Mouse (Mus musculus): ENCODE results near the gene Mapk10. TPM values are rescaled to one million over a fixed set of nuclear protein-coding genes. Genes with fewer than 3 reads are reported as not detected.
"Not testable (repeated sequence)": the region's sequence is repeated elsewhere in the genome, so short reads cannot be mapped to it uniquely, and the experiment has no call there.

Mapk10 gene
- polyA plus RNA-seq, 1 experiment from 2014 or later = 0.31 TPM

DNA sequence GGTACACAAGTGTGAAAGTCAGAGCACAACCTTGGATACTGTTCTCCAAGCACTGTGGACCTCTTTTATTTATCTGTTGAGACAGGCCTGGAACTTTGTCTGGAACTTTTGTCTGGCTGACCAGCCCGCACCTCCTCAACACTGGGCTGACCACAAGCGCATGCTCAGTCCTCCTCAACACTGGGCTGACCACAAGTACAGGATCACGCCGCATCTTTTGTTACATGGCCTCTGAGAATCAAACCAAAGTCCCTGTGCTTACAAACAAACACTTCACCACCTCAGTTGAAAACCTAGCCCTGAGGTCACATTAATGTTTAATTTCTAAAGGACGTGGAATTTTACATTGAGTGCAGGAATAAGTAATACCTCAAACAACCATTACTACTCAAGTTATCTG, 246.7 kb downstream of the Mapk10 start:
- H3K9ac ChIP-seq = no peak overlapping the region
- H3K36me3 ChIP-seq = no peaks in the 10 kb centered on the region
- no peak overlapping the region for H3K27ac ChIP-seq (ENCODE audit: poor library complexity, severe bottlenecking)
- H3K27me3 ChIP-seq (replicated peaks) = no peaks in the 10 kb centered on the region
- ATAC-seq (ENCODE audit: insufficient number of reproducible peaks, low FRiP score) = no peak
- peaks cover 9% of the 10 kb centered on the region; the same call in 1 of the 2 replicates for H3K9me3 ChIP-seq (replicated peaks)
- no peaks in the 10 kb centered on the region for H3K4me1 ChIP-seq (replicated peaks)
- no peak overlapping the region for H3K4me2 ChIP-seq
- no peak overlapping the region for H3K4me3 ChIP-seq
- WGBS = 79% methylated on average over 5 of the region's 5 CpGs

DNA sequence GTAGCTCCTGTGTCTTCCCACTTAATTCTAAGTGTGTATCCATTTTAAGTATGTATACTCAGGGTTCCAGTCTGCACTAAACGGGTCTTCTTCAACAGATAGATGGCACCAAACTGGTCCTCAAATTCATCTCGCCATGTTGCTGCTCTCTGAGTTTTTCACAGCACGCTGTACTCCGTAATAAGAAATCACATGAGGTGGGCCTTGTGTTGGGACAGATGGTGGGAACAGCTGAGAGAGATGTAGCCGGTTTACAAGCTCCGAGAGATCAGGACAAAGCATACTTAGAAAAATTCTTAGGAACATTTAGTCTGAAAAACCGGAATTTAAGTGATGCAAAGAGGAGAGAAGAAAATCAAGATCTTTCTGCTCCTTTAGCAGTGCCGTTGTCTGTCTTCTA, 257.7 kb downstream of the Mapk10 start:
- H3K27ac ChIP-seq (ENCODE audit: poor library complexity, severe bottlenecking) = no peak overlapping the region
- no peak for ATAC-seq (ENCODE audit: insufficient number of reproducible peaks, low FRiP score)
- no peaks in the 10 kb centered on the region for H3K36me3 ChIP-seq
- no peak overlapping the region for H3K9ac ChIP-seq
- H3K4me1 ChIP-seq (replicated peaks) = no peaks in the 10 kb centered on the region
- no peaks in the 10 kb centered on the region for H3K27me3 ChIP-seq (replicated peaks)
- 79% methylated on average over 8 of the region's 8 CpGs for WGBS
- H3K4me3 ChIP-seq = no peak overlapping the region
- H3K9me3 ChIP-seq (replicated peaks) = no peaks in the 10 kb centered on the region
- no peak overlapping the region for H3K4me2 ChIP-seq

DNA sequence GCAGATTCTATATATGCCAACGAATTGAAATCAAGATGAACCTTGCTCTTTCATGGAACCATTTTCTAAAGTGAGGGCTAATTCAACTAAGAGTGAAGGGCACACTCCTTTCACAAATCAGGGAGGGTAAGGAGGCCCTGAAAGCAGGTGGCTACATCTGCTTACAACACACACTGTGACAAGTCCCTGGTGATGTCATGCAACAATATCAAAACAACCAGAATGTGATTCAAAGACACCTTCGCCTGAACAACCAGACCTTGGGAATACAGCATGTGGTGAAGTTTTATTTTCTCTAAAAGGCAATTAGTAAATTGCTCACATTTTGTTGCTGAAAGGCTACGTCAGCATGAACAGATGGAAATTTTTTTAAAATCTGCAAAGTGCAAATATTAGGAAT, 258.2 kb downstream of the Mapk10 start:
- ATAC-seq (ENCODE audit: insufficient number of reproducible peaks, low FRiP score) = no peak
- Histone ChIP-seq H3K4me3 (no peak overlapping the region), H3K9ac (no peak overlapping the region), H3K36me3 (no peaks in the 10 kb centered on the region), H3K4me1 (replicated peaks) (no peaks in the 10 kb centered on the region), H3K4me2 (no peak overlapping the region), H3K27me3 (replicated peaks) (no peaks in the 10 kb centered on the region), H3K9me3 (replicated peaks) (no peaks in the 10 kb centered on the region), H3K27ac (ENCODE audit: poor library complexity, severe bottlenecking) (no peak overlapping the region)
- 77% methylated on average over 3 of the region's 3 CpGs for WGBS

DNA sequence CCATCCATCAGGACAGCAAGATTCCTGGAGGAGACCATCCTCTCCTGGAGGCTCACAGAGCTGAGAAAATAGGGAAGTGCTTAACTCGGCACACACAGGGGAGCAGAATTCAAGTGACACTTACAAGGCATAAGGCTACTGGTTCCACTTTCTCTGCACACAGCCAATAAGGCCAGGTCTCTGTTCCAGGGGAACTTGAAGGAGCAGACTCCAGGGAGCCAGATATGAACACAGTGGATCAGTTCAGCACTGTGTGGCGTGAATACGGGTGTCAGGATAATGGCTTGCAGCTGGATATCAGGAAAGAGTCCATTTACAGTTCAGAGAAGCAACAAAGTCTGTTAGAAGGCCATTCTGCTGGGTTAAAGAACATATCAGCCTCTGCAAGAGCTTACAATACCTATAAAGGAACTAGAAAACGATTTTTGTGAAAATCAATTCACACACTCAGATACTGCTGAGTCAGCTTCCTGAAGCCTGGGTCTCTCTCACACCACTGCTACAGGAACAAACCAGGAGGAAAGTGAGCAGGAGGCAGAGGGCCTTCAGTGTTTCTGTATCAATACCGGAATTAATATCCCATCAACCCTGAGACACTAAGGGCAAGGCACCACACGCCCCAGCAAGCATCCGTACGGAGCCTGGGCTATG, 263.9 kb downstream of the Mapk10 start:
- H3K4me2 ChIP-seq = peak overlapping the region; percentile 12; the same call in 1 of the 2 replicates
- H3K9ac ChIP-seq = no peak overlapping the region
- H3K4me3 ChIP-seq = no peak overlapping the region
- peaks cover 7% of the 10 kb centered on the region; the same call in 1 of the 2 replicates for H3K9me3 ChIP-seq (replicated peaks)
- 61% methylated on average over 8 of the region's 8 CpGs for WGBS
- no peak overlapping the region; the same call in 1 of the 2 replicates for H3K27ac ChIP-seq (ENCODE audit: poor library complexity, severe bottlenecking)
- no peak for ATAC-seq (ENCODE audit: insufficient number of reproducible peaks, low FRiP score)
- H3K36me3 ChIP-seq = no peaks in the 10 kb centered on the region
- H3K4me1 ChIP-seq (replicated peaks) = no peaks in the 10 kb centered on the region; the same call in 1 of the 2 replicates
- no peaks in the 10 kb centered on the region for H3K27me3 ChIP-seq (replicated peaks)

DNA sequence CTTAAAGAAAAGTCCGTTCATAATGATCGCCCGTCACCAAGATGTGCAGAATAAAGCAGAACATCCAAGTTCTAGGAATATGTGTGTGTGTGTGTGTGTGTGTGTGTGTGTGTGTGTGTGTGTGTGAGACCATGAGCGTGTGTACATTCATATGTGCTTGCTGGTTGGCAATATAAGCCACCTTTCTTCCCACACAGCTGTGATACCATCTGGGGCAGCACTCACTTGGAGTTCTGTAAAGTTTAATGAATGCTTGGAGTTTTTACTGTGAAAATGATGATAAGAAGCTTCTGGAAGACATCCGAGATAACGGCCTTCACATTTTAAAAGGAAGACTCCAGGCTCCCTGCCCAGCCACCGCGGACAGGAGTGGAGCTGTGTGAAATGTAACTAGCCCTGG, 264.5 kb downstream of the Mapk10 start:
- H3K9me3 ChIP-seq (replicated peaks) = peaks cover 7% of the 10 kb centered on the region; the same call in 1 of the 2 replicates
- no peaks in the 10 kb centered on the region for H3K36me3 ChIP-seq
- H3K4me3 ChIP-seq = no peak overlapping the region
- ATAC-seq (ENCODE audit: insufficient number of reproducible peaks, low FRiP score) = no peak
- H3K9ac ChIP-seq = no peak overlapping the region
- no peaks in the 10 kb centered on the region; the same call in 1 of the 2 replicates for H3K4me1 ChIP-seq (replicated peaks)
- no peak overlapping the region; the same call in 1 of the 2 replicates for H3K27ac ChIP-seq (ENCODE audit: poor library complexity, severe bottlenecking)
- H3K4me2 ChIP-seq = peak overlapping the region; percentile 12; the same call in 1 of the 2 replicates
- H3K27me3 ChIP-seq (replicated peaks) = no peaks in the 10 kb centered on the region
- 56% methylated on average over 8 of the region's 8 CpGs for WGBS

DNA sequence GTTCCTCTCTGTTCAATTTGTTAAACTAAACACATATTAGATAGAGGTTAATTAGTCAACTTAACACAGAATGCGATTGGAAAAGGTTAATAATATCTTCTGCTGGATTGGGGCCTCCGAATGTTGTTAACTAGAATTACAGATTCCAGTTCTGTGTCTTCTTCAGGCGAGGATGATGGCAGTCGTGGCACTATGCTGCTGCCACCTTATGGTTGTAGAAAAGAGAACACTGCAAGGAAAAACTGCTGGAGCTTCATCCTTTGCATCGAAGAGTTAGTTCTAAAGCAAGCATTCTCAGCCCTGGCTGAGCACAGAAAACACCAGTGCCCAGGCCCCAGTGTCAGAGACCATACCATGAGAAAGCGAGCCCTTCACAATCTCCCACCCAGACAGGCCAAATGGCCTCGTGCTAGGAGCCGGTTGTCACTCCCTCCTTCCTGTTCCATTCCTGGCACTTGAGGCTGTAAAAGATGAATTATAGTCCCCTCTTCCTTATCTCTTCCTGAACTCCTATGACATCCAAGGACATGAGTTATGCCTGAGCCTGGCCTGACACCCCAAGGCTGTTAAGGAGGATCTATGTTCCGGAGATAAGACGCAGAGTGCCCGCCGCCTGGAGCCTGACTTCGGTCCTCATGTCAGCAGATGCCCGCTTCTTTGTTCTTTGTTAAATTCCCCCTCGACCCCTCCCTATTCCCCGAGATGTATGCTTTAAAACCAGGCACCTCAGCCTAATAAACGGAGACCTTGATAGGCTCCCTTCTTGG, 267.1 kb downstream of the Mapk10 start:
- H3K9ac ChIP-seq; H3K4me1 ChIP-seq (replicated peaks); H3K36me3 ChIP-seq; ATAC-seq (ENCODE audit: insufficient number of reproducible peaks, low FRiP score); H3K9me3 ChIP-seq (replicated peaks); H3K27me3 ChIP-seq (replicated peaks); H3K4me2 ChIP-seq; H3K4me3 ChIP-seq; H3K27ac ChIP-seq (ENCODE audit: poor library complexity, severe bottlenecking): not testable (repeated sequence)
- WGBS = 66% methylated on average over 17 of the region's 17 CpGs

DNA sequence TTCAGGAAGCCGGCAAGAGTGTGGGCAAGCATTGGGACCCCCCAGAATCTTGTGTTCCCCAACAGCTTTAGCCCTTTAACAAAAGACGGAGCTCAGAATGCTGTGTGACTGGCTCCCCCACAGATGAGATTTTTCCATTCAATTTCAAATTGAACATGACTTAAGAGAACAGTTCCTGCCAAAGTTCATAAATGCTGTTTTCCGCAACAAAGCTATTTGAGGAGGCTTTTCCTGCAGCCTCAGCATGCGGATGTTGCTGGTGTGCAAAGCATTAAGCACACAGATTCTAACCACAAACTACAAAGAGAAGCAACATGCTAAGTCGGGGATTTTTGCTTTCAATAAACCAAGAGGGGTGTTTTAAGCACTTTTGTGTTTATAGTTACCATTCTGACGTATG, 281.0 kb downstream of the Mapk10 start:
- no peak overlapping the region for H3K4me3 ChIP-seq
- no peak for ATAC-seq (ENCODE audit: insufficient number of reproducible peaks, low FRiP score)
- H3K4me2 ChIP-seq = no peak overlapping the region
- 70% methylated on average over 6 of the region's 6 CpGs for WGBS
- no peaks in the 10 kb centered on the region for H3K27me3 ChIP-seq (replicated peaks)
- H3K9me3 ChIP-seq (replicated peaks) = no peaks in the 10 kb centered on the region
- H3K9ac ChIP-seq = no peak overlapping the region
- no peaks in the 10 kb centered on the region for H3K4me1 ChIP-seq (replicated peaks)
- no peak overlapping the region for H3K27ac ChIP-seq (ENCODE audit: poor library complexity, severe bottlenecking)
- H3K36me3 ChIP-seq = no peaks in the 10 kb centered on the region

DNA sequence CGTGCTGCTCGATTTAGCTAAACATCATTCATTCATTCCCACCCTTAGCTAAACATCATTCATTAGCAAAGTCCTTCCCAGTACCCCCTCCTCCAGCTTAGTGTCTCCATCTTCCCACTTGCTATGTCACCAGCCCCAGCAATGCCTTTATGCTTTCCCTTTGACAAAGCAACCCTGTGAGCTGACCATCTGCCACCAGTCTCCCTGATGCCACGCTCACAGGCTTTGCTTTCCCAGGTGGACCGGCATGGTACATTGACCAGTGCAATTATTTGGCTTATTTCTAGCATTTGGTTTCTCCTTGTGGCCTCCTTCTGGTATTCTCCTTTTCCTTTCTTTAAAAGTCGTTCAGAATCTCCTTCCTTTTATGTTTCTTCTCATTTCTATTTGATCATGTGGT, 284.3 kb downstream of the Mapk10 start:
- H3K4me3 ChIP-seq = no peak overlapping the region
- no peak overlapping the region for H3K9ac ChIP-seq
- H3K4me2 ChIP-seq = no peak overlapping the region
- ATAC-seq (ENCODE audit: insufficient number of reproducible peaks, low FRiP score) = no peak
- H3K4me1 ChIP-seq (replicated peaks) = no peaks in the 10 kb centered on the region
- no peaks in the 10 kb centered on the region for H3K9me3 ChIP-seq (replicated peaks)
- WGBS = 75% methylated on average over 5 of the region's 5 CpGs
- H3K27ac ChIP-seq (ENCODE audit: poor library complexity, severe bottlenecking) = no peak overlapping the region
- no peaks in the 10 kb centered on the region for H3K36me3 ChIP-seq
- H3K27me3 ChIP-seq (replicated peaks) = no peaks in the 10 kb centered on the region

DNA sequence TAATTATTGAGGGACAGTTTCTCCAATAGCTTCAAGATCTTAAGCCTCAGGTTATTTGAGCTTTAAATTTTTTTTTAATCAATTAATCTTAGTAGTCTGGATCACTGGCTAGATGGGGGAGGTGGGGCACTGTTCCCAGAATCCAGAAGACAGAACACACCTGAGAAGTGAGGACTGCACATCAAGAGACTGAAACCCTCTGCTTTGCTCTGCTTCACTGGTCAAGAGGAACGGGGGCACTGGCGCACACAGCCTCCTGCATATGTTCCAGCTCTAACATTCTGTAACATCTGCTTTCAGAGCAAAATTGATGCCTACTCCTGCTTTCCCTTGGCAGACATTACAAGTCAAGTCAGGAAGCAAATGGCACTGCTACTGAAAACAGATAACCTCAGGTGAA, 290.9 kb downstream of the Mapk10 start:
- Histone ChIP-seq H3K27ac (ENCODE audit: poor library complexity, severe bottlenecking) (no peak overlapping the region), H3K9ac (no peak overlapping the region), H3K4me3 (no peak overlapping the region), H3K27me3 (replicated peaks) (no peaks in the 10 kb centered on the region), H3K4me1 (replicated peaks) (no peaks in the 10 kb centered on the region), H3K9me3 (replicated peaks) (no peaks in the 10 kb centered on the region), H3K36me3 (no peaks in the 10 kb centered on the region), H3K4me2 (no peak overlapping the region)
- no peak for ATAC-seq (ENCODE audit: insufficient number of reproducible peaks, low FRiP score)
- WGBS = 70% methylated on average over 2 of the region's 2 CpGs

DNA sequence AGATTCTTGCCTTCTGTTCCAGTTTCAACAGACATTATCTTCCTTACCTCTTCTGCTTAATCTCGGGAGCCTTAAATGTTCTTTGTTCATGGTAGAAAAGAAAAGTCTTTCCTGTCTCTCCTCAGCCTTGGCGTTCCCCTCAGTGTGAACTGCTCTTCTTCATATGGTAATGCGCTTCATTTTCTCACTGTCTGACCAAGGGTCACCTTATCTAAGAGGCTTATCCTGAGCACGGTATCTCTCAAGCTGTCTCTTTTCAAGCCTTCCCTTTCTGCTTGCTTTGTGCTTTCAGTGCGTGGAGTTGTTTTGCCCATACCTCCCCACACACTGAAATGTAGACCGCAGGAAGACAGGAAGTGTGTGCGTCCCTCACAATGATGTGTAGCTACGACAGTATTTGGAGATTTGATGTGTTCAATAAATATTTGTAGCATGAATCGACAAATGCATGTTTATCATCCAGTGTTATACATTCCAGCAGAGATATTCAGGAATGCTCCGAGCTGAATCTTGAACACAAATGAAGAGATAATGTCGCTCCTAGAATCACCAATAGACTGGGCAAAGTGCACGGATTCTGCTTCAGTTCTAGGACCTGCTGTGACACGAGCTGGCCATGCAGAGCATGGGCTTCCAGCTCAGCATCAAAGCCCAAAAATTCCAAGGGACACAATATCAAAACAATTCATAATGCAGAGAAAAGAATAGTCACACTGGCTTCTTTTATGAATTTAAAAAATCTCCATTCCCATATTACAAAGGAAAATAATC, 305.5 kb downstream of the Mapk10 start:
- Histone ChIP-seq H3K9ac (no peak overlapping the region), H3K9me3 (replicated peaks) (no peaks in the 10 kb centered on the region), H3K4me1 (replicated peaks) (no peaks in the 10 kb centered on the region), H3K4me3 (no peak overlapping the region), H3K36me3 (no peaks in the 10 kb centered on the region), H3K27ac (ENCODE audit: poor library complexity, severe bottlenecking) (no peak overlapping the region), H3K4me2 (peak overlapping the region; percentile 34), H3K27me3 (replicated peaks) (no peaks in the 10 kb centered on the region)
- WGBS = 32% methylated on average over 13 of the region's 13 CpGs
- ATAC-seq (ENCODE audit: insufficient number of reproducible peaks, low FRiP score) = no peak

DNA sequence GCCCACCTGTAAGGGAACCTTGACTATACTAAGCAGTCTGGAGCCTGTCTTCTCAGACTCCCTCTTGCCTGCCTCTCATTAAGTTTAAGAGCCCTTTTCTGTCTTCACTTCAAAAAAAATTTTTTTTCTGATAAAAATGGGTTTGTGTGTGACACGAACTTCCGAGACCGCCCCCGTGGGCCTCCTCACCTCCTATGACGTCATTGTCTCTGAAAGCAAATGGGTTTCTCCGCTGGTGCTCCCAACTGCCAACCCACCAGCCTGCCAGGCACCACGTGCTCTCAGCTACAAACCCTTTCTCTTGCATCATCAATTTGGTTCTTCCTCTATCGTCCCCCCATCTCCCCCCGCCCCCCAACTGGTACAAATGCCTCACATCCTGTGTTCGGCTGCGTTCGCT, 307.1 kb downstream of the Mapk10 start:
- 72% methylated on average over 12 of the region's 12 CpGs for WGBS
- no peaks in the 10 kb centered on the region for H3K9me3 ChIP-seq (replicated peaks)
- no peak overlapping the region for H3K9ac ChIP-seq
- no peak overlapping the region for H3K4me3 ChIP-seq
- no peak overlapping the region for H3K4me2 ChIP-seq
- H3K36me3 ChIP-seq = no peaks in the 10 kb centered on the region
- no peaks in the 10 kb centered on the region for H3K27me3 ChIP-seq (replicated peaks)
- H3K4me1 ChIP-seq (replicated peaks) = no peaks in the 10 kb centered on the region
- no peak overlapping the region for H3K27ac ChIP-seq (ENCODE audit: poor library complexity, severe bottlenecking)
- ATAC-seq (ENCODE audit: insufficient number of reproducible peaks, low FRiP score) = no peak

Data from heart, embryonic 12.5 days (tissue).